Mouse (Mus musculus) erythroblast, adult 5-6 weeks (primary cell): ENCODE measurements around the gene Lrrc20. TPM values are rescaled to one million over a fixed set of nuclear protein-coding genes. Genes with fewer than 3 reads are reported as not detected.
"Not testable (repeated sequence)": the region's sequence is repeated elsewhere in the genome, so short reads cannot be mapped to it uniquely, and the experiment has no call there.

Experiments used
- ATAC-seq: replicated peaks from 2 replicates; pipeline ENCODE4 v1.8.0; 2016; ENCODE audit warnings: moderate number of reproducible peaks, mild to moderate bottlenecking, moderate TSS enrichment, inconsistent platforms; ENCODE audit not compliant: poor library complexity, low FRiP score, severe bottlenecking
- total RNA-seq, 2 experiments: library from RNA; stranded (forward) in 1 of 2; stranded (reverse) in 1 of 2; fragments of 150-400 nt in 1 of 2; fragments of 200-764, 138-1000 nt in 1 of 2; gene quantifications; 2 replicates each; pipeline versions ENCODE4 v1.2.3 to v1.2.4; 2015 to 2017; ENCODE audit warnings: low replicate concordance in 2 of 2

Gene Lrrc20
- total RNA-seq (2015; ENCODE audit: low replicate concordance) (1.3 and 2.1 TPM in 2 replicates), total RNA-seq (2017; ENCODE audit: low replicate concordance) (0.70 and 3.2 TPM in 2 replicates)

DNA sequence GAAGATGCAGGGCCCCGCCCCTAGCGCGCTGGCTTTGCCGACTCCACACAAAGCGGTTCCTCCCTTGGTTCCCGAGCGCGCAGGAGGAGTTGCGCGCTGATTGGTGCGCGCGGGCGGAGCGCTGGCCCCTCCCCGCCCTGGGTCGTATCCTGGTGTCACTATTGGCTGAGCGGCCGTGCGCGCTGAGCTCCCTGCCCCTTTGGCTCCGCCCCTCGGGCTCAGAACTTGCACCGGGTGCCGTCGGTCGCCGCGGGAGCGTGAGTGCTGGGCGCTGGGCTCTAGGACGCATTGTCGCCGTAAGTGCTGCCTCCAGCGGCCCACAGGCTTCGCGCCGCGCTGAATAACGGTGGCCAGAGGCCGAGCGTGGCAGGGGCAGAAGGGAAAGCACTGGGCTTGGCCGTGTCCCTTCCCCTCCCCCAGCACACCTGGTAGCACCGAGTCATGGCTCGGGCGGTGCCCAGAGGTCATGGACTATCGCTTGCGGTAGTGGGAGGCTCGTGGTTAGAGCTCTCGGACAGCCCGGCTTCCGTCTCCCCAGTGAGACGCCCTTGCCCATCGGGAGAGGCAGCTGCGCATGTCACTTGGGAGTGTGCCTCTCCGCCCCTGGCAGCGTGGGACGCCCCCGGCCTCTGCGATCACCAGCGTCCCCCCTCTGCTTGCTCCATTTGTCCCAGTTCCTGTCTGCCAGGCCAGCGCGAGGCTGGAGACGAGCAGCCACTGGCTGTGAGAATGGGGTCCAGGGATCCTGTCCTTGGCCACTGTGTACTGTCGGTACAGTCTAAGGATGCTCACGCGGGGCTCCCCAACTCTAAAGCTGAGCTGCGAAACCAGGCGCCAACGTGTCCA lies at the start of gene Lrrc20:
Lrrc20 (plus strand) TSS at position 208 of the 846 bp plus-strand sequence.
- peak; percentile 96 for ATAC-seq

DNA sequence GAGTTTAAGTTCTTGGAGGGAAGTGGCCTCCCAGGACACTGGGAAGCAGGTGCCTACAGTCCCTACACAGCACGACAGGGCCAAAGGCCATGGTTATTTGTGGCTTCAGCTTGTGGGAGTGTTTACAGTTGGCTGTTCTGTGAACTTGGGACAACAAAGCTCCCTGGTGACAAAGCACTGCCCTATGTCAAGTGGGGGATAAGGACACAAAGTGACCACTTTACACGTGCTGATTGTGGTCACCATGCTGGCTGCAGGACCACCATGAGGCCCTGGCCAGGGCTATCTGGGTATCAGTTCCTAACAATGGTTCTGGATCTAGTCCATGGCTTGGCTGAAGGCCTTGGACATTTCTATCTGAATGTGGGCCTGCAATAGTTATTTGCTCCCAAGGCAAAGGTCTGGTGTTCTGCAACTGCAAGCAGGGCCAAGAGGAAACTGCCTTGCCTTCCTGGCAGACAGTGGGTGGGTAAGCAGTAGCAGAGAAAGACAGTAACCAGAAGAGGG lies 49.3 kb upstream of the Lrrc20 start:
- no peak for ATAC-seq

DNA sequence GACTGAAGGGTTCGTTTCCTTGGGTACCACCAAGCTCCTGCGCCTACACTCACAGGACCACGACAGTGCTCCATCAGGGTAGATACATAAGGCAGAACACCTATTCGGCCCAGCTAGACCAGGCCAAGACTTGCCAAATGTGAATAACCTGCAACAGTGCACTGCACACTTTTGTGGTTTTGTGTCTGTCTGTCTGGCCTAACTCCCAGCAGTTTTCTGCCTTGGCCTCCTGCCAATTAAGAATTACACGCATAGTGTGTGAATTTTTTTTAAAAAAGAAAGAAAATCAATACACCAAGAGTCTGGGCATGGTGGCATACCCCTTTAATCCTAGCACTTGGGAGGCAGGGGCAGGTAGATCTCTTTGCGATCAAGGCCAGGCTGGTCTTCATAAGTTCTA lies 47.6 kb upstream of the Lrrc20 start:
- no peak for ATAC-seq

DNA sequence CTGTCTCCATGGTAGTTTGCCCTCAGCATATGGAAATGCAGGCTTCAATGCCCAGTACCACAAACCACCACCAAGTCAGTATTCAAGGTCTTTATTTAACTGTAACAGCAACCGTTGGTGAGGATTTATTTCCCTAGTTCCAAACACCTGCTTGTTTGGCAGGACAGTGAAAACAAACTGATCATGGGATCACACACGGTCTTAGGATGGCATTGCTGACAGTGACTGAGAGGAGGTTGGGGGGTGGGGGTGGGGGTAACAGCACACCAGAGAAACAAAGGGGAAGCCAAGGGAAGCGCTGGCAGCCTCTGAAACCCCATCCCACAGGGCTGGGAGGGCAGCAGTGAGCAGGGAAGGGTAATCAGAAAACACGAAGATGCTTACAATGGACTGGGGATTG lies 47.2 kb upstream of the Lrrc20 start:
- ATAC-seq = no peak

DNA sequence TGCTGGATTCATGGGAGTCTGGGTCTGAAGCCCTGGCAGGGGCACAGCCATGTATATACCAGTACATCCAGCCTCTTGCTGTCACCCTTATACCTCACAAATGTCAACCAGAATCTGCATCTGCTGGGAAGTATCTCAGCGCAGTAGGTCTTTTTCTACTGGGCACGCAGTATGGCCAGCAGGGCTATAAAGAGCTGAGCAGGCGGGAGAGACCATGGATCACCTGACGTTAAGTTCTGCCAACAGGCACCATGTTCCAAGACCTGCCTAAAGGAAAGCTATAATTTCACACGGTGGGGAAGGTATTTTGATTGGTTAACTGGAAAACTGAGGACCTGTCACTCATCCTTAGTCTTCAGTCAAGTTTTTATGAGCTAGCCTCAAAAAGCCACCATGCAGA lies 46.6 kb upstream of the Lrrc20 start:
- ATAC-seq = no peak

DNA sequence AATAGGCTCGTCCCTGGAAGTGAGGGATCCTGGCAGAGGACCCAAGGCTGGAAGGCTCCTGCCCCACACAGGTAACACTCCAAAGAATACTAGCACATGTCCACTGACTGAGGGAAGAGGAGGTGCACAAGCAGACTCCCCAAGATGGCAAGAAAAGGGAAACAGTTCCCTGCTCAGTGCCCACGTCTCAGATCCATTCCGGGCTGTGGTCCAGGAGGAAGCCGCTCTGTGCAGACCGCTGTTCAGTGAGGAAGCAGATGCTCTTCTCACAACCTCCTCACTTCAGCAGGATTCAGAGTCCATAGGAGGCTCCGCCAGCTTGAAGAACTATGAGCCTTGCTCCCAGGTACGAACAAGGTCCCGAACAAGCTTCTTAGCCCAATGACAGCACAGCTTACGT lies 44.2 kb upstream of the Lrrc20 start:
- no peak for ATAC-seq

DNA sequence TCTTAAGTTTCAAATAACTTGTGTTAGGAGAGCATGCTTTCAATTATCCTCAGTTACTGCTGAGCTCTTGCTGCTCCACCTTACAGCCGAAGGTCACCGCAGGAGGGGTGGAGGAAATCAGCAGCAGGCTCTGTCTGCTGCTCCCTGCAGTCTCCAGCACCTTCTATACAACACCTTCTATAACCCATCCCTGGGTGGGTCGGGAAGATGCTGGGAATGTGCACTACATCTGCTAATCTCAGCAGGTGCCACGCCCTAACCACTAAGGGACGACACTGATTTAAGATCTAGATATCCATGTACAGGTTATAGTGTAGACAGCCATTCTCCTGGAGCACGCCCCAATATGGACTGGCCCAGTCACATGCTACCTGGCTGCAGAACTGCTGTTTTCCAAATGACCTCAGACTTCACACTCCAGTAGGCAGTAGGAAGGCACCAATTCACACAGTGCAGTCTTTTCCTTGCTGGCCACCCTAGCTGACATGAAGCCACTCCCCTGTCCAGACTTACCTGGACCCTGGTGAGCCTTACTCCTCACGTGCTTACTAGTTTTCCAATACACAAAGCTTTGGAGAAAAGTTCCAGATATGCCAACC lies 35.3 kb upstream of the Lrrc20 start:
- peak; percentile 36; the same call in 1 of the 2 replicates for ATAC-seq

DNA sequence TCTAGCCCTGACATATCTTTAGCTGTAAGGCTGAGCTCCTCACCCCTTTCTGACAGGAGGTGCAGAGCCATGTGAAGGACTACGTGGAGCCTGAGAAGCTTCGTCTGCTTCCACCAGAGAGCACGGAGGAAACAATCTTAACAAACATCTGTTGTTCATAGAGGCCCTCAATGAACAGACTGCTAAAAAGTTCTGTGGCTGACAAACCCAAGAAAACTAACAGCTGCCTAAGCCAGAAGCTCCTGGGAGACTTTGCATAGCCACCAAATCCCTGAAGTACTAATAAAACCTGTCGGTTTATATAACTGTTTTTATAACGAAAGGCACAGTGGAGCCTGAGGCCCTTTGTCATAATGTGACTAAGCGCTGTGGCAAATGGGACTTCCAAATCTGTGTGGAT lies 32.1 kb upstream of the Lrrc20 start:
- no peak for ATAC-seq

DNA sequence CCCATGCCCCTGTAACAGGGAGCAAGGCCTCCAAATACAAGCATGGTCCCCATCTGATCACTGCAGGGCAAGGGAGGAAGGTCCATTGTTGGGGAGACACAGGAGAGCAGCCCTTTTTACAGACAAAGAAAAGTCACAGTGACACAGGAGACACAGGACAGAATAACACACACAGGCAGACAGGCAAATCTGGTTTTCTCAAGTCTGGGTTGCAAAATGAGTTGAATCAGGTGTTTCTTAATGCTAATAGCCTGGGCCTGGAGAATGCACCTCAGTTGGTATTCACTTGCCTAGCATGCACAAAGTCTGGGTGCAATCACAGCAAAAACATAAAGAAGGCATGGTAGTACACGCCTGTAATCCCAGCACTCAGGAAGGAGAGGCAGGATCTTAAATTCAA lies 31.7 kb upstream of the Lrrc20 start:
- ATAC-seq = no peak

DNA sequence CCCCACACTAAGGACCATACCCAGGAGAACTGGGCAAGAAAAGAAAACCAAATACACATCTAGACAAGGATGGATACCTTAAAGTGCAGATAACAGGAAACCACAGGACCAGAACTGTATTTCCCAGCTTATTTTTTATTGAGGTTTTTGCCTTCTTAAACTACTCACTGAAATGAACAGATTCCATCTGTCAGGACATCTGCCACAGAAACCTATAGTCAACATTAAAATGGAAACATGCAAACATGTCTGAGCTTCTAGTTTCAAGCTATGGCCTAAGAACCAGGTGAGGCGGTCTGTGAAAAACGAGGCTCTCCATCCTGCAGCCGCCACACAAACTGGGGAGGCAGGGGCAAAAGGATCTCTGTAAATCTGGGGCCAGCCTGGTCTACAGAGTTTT lies 30.6 kb upstream of the Lrrc20 start:
- no peak for ATAC-seq

DNA sequence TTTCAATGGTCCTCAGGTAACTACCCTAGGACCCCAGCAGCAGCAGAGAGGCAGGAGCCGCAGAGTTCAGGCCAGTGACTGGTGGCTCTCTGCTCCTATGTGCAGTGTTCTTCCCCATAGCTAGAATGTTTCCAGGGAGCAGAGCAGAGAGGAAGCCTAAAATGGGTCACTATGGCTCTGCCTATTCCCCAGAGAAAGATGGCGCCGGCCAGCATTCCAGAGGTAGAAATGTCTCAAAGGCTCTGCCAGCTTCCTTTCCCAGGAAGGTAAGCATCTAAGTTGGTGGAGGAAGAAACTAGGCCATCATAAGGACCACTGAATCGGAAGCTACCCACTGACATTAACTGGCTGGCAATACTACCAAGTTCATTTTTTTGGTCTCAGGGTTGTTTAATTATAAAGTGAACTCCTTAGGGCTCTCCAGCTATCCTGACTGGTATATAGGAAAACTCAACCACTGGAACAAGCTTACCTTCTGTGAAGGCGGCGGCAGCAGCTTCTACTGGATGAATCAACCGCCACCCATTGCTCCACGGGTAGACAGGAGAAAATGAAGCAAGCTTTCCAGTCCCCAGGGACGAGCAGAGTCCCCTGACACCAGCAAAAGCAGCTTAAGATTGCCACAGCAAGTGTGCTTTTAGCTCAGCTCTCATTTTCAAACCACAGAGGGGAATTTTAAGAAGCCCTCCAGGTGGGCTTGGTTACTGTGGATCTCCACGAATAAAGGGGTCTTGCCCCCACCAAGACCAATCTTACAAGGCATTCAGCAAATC lies 27.8 kb upstream of the Lrrc20 start:
- no peak for ATAC-seq

DNA sequence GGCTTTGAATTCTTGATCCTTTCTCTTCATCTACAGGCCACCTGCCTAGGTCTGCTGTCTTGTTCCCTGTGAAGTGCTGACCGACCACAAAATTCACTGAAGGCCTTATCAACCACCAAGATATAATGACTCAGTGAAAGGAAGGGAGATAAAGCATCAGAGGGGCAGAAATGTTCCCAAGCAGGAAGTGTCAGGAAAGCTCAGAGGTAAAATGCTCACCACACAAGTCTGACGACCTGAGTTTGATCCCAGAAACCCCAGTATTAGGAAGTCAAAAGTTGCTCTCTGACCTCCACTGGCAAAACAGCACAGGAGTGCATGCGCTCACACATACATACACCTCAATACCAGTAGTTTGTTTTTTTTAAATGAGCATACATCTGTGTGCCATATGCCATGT lies 26.8 kb upstream of the Lrrc20 start:
- no peak for ATAC-seq

DNA sequence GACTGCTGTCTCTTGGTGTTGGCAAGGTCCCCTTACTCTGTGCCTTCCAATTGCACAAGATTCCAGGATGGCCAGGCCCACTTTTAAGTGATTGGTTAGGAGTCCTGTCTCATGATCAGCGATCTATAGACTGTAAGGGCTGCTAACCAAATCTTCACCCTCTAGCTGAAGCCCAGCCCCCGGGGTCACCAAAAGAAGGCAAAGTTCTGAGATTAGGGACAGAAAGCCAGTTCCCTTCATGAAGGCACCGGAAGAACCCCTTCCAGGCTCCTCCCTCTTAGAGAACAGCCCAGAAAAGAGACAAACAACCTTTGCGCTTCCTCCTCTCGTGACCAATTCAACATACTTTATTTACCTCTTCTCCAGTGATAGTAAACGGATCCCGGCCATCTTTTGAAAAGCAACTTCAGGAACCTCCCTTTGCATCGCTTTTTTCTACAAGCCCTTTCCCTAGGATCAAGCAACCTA lies 24.1 kb upstream of the Lrrc20 start:
- peak; percentile 74 for ATAC-seq

DNA sequence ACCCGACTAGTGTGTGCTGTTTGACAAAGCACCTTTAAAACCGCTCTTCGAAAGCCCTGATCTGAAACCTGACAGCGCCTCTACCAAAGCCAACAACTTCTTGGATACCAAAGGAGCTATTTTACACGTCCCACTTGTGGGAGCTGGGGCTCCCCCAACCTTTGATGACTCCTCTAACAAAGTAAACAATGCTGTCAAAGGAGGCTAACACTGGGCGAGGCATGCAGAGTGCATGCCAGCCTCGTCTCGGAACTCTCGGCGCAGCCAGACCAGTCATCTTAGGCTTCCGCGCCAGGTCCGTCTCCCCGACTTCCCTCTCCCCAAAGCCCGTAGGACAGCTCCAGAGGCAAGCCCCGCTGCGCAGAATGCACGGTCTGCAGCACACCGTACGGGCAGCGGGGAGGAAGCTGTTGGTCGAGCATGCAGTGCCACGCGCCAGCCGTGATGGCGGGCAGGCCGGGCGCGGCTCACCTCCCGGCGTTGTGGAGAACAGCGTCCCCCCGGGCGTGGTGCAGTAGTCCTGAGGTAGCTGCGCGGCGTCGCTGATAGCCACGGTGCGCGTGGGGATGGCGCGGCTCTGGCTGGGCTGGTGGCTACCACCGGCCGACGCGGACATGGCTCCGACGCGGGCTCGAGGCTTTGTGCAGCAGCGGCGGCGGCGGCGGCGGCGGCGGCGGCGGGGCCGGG lies 23.5 kb upstream of the Lrrc20 start:
- ATAC-seq = peak; percentile 61

DNA sequence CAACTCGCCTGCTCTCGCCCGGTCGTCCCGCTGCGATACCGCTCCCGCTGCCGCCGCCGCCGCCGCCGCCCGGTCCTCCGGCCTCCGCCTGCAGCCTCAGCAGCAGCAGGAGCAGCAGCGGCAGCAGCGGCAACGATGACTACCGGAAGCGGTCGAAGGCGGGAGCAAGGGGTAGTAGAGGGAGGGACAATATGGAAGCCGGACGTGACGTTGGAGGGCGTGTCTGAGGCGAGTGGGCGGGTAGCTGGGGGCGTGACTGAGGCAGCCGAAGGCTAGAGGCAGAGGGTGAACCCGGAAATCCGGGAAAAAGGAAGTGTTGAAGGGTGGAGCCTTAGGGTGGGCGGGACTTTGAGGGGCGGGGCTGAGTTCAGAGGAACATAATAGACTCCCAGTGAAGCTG lies 23.0 kb upstream of the Lrrc20 start, which contains the start of gene Eif4ebp2:
Eif4ebp2 (minus strand) TSS at position 17 of the 400 bp plus-strand sequence.
- ATAC-seq = peak; percentile 97

DNA sequence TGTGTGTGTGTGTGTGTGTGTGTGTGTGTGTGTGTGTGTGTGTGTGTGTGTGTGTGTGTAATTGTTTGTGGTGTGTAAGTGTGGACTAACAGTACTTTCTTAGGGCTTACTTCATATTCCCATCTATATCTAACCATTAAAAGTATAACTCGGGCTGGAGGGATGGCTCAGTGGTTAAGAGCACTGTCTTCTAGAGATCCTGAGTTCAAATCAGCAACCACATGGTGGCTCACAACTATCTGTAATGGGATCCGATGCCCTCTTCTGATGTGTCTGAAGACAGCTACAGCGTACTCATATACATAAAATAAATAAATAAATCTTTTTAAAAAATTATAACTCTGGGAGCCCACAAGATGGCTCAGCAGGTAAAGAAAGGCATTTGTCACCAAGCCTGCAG lies 22.4 kb upstream of the Lrrc20 start:
- not testable (repeated sequence) for ATAC-seq

DNA sequence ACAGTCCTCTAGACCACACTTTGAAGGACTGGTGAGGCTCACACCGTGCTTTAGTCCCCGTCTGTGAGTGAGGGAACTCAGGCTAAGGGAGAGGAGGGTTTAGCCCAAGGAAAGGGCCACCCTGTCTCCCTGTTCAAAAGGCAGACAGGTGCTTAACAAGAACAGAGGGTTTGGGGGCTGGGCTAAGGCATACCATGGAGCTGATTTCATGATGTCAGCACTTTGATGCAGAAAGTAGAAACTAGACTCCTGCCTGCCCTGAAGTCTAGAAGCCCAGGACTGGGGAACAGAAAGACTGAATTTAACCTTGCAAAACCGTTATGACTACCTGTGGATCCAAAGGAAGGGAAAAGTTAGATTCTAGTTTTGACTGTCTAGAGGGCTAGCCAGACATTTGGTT lies 18.4 kb upstream of the Lrrc20 start:
- no peak for ATAC-seq

DNA sequence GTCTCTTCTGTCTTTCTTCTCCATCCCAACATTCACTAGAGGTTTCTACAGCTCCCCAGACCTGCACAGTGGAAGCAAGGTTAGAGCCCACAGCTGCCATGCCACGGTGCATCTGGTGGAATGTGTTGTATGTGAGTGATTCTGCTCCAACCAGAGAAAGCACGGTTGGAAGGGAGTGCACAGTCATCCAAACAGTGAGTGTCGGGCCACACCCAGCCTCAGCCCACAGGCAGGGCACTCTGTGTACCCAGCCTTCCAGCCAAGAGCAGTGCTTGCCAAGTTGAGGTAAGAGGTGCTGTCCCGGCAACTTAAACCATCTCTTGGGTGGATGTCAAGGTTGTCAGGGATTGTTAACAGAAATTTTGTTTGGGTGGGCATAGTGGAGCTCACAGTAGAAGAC lies 10.6 kb upstream of the Lrrc20 start:
- peak; percentile 93 for ATAC-seq

DNA sequence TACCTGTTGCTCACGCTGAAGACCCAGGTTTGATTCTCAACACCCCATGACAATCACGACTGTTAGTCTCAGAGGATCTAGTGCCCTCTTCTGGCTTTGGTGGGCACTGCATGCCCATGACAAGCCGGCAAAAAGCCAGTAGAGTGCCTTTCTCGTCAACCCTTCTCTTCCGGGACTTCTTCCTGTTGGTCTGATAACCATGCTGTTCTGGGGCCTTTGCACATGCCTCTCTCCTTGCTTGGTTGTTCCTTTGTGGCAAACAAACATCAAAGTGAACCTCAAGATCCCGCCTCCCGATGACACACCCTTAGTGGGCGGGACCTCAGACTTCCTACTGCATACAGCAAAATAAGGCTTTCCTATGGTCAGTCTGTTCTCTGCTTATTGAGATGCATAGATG lies 9.4 kb upstream of the Lrrc20 start:
- ATAC-seq = peak; percentile 63

DNA sequence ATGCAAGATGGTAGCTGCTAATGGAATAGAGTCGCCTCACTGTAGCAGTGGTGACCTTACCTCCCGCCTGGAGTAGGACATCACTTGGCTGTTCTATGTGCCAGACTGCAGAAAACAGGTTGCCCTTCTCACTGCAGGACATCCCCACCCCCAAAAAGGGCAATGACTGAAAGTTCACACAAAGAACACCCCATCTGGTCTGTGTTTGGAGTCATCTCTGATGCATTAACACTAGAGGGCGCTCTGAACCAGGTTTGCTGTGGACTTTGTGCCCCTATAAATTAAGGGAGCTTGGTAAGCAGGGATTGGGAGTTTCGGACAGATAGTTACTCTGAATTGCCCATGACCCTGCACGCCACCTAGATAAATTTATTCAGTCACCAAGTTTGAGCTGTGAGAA lies 8.7 kb upstream of the Lrrc20 start:
- peak; percentile 50 for ATAC-seq
